Mouse (Mus musculus) ES-Bruce4 (cell line): ENCODE data around the gene Ankrd11. TPM values are rescaled to one million over a fixed set of nuclear protein-coding genes. Genes with fewer than 3 reads are reported as not detected.

Experiments
- H3K27ac ChIP-seq: 2 replicates; pipeline ENCODE4 v1.5.1; 2012; ENCODE audit warnings: low read length, inconsistent platforms; ENCODE audit not compliant: insufficient read depth
- H3K27me3 ChIP-seq: 2 replicates; pipeline ENCODE4 v1.6.1; 2012; ENCODE audit warnings: mild to moderate bottlenecking, low read length, inconsistent platforms; ENCODE audit not compliant: control insufficient read depth, poor library complexity, insufficient read depth, severe bottlenecking
- H3K36me3 ChIP-seq: 2 replicates; pipeline ENCODE4 v1.6.1; 2012; ENCODE audit warnings: inconsistent platforms, mild to moderate bottlenecking, low read length, moderate library complexity; ENCODE audit not compliant: control insufficient read depth, poor library complexity, insufficient read depth, severe bottlenecking
- H3K4me1 ChIP-seq: one replicate; pipeline ENCODE4 v1.8.1; 2011; ENCODE audit warnings: low read length; ENCODE audit not compliant: control insufficient read depth, insufficient read depth
- H3K4me3 ChIP-seq: 2 replicates; pipeline ENCODE4 v1.5.1; 2011; ENCODE audit warnings: low read depth, mild to moderate bottlenecking, low read length
- H3K9ac ChIP-seq: 2 replicates; pipeline ENCODE4 v1.6.1; 2012; ENCODE audit warnings: low read depth, mild to moderate bottlenecking, inconsistent platforms; ENCODE audit not compliant: poor library complexity, severe bottlenecking
- H3K9me3 ChIP-seq: replicated peaks from 2 replicates; pipeline ENCODE4 v1.6.1; 2012; ENCODE audit warnings: mild to moderate bottlenecking, low read length, inconsistent platforms; ENCODE audit not compliant: control insufficient read depth, poor library complexity, insufficient read depth, severe bottlenecking
- CTCF ChIP-seq: IDR thresholded peaks from one replicate; pipeline ENCODE4 v1.8.1; 2011; ENCODE audit warnings: low read depth, low read length
- EP300 ChIP-seq: IDR thresholded peaks from 2 replicates; pipeline ENCODE4 v1.6.1; 2011; ENCODE audit warnings: low read depth, low read length; ENCODE audit not compliant: insufficient read depth
- POLR2A ChIP-seq: IDR thresholded peaks from one replicate; pipeline ENCODE4 v1.8.1; 2011; ENCODE audit warnings: low read length; ENCODE audit not compliant: insufficient read depth
- polyA plus RNA-seq: library from polyadenylated mRNA; stranded (reverse); fragments of >200 nt; gene quantifications from 2 replicates; pipeline ENCODE4 v1.2.4, GENCODE M21; 2011; ENCODE audit warnings: low read depth; ENCODE audit not compliant: missing spikeins, insufficient read depth, insufficient read length

Ankrd11 gene
- polyA plus RNA-seq, 1 experiment, result 148 TPM

DNA sequence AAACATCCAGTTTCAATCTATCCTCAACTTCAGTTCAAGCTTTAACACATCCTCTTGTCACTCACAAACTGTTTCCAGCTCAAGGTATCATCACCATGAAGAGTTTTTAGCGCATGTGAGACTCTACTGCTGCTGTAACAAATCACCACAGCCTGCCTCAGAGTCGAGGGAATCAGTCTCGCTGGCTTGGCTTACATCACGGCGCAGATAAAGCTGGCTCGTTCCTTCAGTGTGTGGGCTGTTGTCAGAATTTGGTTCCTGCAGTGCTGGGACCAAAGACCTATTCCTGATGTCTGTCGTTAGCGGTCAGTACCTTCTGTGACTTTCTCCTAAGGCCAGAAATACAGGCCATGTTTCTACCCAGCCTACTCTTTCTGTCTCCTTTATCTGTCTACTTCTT, 144.9 kb downstream of the Ankrd11 start:
- H3K36me3 ChIP-seq, result peaks cover 76% of the 10 kb centered on the region
- TF ChIP-seq CTCF, result no peak
- no peaks in the 10 kb centered on the region for H3K4me1 ChIP-seq
- H3K9ac ChIP-seq, result no peak overlapping the region
- no peak overlapping the region for H3K27ac ChIP-seq
- no peaks in the 10 kb centered on the region for H3K27me3 ChIP-seq
- no peaks in the 10 kb centered on the region for H3K9me3 ChIP-seq
- no peak overlapping the region for H3K4me3 ChIP-seq

DNA sequence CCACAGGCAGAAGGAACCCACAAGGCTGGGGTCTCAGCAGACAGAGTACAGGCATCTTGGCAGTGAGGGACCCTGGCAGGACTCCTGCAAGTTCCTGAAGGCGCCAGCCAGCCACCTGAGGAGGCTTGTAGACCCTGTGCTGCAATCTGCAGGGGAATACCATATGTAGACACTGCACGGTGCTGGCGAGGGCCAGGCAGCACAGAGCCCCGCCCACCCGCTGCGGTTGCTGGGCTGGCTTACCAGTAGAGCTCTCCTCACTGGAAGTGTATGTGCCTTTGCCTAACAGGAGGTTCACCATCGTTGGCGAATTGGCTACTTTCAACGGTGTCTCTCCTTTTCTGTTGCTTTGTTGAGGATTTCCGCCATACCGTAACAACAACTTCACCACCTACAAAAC, 145.8 kb downstream of the Ankrd11 start:
- Histone ChIP-seq H3K9me3 (no peaks in the 10 kb centered on the region), H3K27me3 (no peaks in the 10 kb centered on the region)

DNA sequence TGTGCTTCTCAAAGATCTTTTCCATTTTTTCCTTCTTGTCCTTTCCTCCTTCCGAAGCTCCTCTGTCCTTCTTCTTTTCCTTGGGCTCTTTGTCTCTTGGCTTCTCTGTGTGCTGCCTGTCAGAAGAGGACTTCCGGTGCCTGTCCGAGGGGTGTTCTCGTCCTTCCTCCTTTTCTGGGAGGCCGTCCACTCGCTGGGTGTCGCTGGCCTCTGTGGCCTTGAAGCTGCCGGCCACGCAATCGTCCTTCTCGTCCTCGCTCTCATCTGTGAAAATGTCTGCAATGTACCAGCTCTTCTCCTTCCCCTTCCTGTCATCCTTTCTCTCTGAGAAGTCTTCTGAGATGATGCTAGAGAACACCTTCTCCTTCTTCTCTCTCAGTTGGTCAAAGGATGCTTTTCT, 148.6 kb downstream of the Ankrd11 start:
- H3K36me3 ChIP-seq, result peaks cover 94% of the 10 kb centered on the region
- H3K4me3 ChIP-seq, result no peak overlapping the region

More for the DNA sequence above, 145.8 kb downstream of the Ankrd11 start:
- peaks cover 84% of the 10 kb centered on the region for H3K36me3 ChIP-seq
- no peak overlapping the region for H3K9ac ChIP-seq
- H3K27ac ChIP-seq, result no peak overlapping the region
- TF ChIP-seq EP300, result no peak
- no peaks in the 10 kb centered on the region for H3K4me1 ChIP-seq
- H3K4me3 ChIP-seq, result no peak overlapping the region

DNA sequence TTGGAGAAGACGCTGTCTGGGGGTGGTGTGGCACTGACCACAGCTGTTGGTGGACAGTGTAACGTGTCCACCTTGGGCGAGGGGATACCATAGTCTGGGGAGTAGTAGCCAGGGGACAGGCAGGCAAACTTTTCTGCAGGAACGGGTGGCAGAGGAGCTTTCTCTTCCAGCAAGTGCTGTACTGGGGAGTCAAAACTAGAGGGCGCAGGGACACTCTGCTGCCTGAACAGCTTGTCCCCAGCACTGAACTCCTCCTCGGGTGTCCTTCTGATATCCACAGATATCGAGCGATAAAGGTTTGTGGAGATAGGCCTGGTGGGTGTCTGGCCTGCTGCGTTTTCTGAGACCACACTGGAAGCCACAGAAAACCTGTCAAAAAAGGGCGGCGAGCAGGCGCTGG, 150.6 kb downstream of the Ankrd11 start:
- Histone ChIP-seq H3K9me3 (no peaks in the 10 kb centered on the region), H3K4me3 (no peak overlapping the region), H3K9ac (no peak overlapping the region), H3K27ac (no peak overlapping the region), H3K36me3 (peaks cover 94% of the 10 kb centered on the region), H3K27me3 (no peaks in the 10 kb centered on the region), H3K4me1 (no peaks in the 10 kb centered on the region)
- no peak for TF ChIP-seq EP300
- no peak for TF ChIP-seq POLR2A
- TF ChIP-seq CTCF, result peak; percentile 44

More for the DNA sequence above, 148.6 kb downstream of the Ankrd11 start:
- Histone ChIP-seq H3K27me3 (no peaks in the 10 kb centered on the region), H3K9me3 (no peaks in the 10 kb centered on the region), H3K9ac (no peak overlapping the region), H3K4me1 (no peaks in the 10 kb centered on the region), H3K27ac (no peak overlapping the region)
- TF ChIP-seq EP300, result no peak

DNA sequence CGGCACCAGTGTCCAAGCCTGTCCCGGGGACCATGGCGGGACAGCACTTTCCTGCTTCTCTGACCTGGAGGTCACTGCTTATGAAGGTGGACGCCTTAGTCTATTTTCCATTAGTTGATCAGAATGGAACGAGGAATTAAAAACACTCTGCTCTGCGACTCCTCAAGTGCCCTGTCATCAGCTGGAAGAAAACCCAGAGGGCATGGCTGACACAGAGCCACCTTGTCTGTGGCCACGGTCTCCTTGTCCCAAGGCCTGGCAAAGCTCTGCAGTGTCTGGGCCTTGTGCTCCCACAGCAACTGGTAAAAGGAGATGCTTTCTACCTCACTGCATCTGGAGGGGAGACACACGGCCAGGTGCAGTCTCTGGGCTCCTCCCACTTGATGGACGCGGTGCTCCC, 158.4 kb downstream of the Ankrd11 start:
- H3K9me3 ChIP-seq, result no peaks in the 10 kb centered on the region
- H3K4me1 ChIP-seq, result no peaks in the 10 kb centered on the region
- no peaks in the 10 kb centered on the region for H3K27me3 ChIP-seq
- H3K4me3 ChIP-seq, result no peak overlapping the region
- TF ChIP-seq POLR2A (no peak), EP300 (no peak), CTCF (no peak)
- H3K36me3 ChIP-seq, result peaks cover 62% of the 10 kb centered on the region
- H3K9ac ChIP-seq, result no peak overlapping the region
- no peak overlapping the region for H3K27ac ChIP-seq

DNA sequence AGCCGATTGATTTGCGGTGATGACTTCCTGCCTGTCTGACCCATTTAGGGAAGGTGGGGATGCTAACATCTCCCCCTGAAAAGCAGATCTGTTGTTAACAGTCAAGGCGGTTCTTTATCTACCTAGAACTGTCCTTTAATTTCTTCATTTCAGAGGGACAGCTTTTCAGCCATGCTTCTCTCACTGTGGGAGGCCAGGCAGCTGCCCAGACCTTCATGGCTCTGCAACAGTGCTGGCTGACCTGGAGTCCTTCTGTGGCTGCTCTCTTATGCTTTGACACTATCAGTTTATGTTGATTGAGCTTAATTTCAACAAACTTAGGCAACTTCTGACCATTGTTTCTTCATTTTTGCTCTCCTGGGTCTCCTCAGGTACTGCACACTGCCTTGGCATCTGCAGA, 161.8 kb downstream of the Ankrd11 start:
- no peak for TF ChIP-seq EP300
- no peak for TF ChIP-seq POLR2A
- no peak for TF ChIP-seq CTCF
- no peaks in the 10 kb centered on the region for H3K9me3 ChIP-seq
- no peaks in the 10 kb centered on the region for H3K4me1 ChIP-seq
- H3K27ac ChIP-seq, result no peak overlapping the region
- peaks cover 30% of the 10 kb centered on the region for H3K36me3 ChIP-seq
- no peak overlapping the region for H3K9ac ChIP-seq
- H3K4me3 ChIP-seq, result no peak overlapping the region
- H3K27me3 ChIP-seq, result no peaks in the 10 kb centered on the region

DNA sequence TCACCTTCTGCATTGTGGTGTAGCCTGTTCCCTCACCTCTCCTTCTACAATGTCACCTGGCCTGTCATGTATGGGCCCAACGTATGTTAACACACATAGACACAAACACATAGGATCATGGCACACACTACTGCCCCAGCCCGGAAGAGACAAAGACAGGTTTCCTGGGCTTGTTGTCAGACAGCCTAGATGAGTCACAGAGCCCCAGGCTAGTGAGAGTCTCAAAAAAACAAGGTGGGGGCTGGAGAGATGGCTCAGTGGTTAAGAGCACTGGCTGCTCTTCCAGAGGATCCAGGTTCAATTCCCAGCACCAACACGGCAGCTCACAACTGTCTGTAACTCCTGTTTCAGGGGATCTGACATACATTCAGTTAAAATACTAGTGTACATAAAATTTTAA, 163.8 kb downstream of the Ankrd11 start:
- Histone ChIP-seq H3K4me1 (no peaks in the 10 kb centered on the region), H3K27me3 (no peaks in the 10 kb centered on the region), H3K4me3 (no peak overlapping the region), H3K27ac (0 out of 2 replicates have a peak overlapping the region, but pooled peaks have one; percentile 18), H3K9ac (no peak overlapping the region), H3K36me3 (peaks cover 10% of the 10 kb centered on the region), H3K9me3 (no peaks in the 10 kb centered on the region)
- TF ChIP-seq EP300 (no peak), CTCF (no peak), POLR2A (no peak)
